Mouse (Mus musculus) brain, adult 2 months (tissue): ENCODE data around the gene Med16.
"Not testable (repeated sequence)": the region's sequence is repeated elsewhere in the genome, so short reads cannot be mapped to it uniquely, and the experiment has no call there.

ENCODE experiments used
- DNase-seq: peaks from one replicate; pipeline ENCODE4 v3.0.0; 2011; ENCODE audit warnings: low read depth, low spot score

Med16 gene

DNA sequence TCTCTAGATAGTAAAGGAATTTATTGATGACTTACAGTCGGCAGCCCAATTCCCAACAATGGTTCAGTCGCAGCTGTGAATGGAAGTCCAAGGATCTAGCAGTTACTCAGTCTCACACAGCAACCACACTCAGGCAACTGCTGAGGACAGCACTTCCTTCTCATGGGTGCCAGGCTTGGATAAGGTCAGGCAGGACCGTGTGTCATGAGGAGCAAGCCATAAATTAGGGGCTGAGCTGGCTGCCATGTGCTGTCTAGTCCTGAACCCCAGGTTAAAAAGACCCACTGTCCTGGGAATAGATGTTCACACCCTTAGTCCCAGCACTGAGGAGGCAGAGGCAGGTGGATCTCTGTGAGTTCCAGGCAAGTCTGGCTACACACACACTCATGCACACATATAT lies 23.8 kb downstream of the Med16 start:
- not testable (repeated sequence) for DNase-seq

GRCm38 (mm10) chr10:79884446-79884845 lies 24.3 kb downstream of the Med16 start:
- no peak for DNase-seq

- peak; percentile 94 for DNase-seq
Observed at GRCm38 (mm10) chr10:79883297-79884084, 25.2 kb downstream of the Med16 start.

DNA sequence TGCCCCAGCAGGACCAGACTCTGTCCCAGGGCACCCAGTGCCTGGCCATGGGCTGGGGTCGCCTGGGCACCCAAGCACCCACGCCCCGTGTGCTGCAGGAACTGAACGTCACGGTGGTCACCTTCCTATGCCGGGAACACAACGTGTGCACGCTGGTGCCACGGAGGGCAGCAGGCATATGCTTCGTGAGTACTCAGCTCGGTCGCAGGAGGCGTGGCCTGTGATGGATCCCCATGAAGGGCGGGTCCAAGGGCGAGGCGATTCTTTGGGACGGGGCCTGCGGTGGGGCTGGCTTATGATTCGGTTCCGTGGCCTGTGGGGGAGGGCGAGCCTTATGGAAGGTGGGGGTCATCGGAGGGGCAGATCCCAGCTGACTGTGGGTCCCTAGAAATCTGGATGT lies 26.7 kb downstream of the Med16 start:
- DNase-seq: no peak

DNA sequence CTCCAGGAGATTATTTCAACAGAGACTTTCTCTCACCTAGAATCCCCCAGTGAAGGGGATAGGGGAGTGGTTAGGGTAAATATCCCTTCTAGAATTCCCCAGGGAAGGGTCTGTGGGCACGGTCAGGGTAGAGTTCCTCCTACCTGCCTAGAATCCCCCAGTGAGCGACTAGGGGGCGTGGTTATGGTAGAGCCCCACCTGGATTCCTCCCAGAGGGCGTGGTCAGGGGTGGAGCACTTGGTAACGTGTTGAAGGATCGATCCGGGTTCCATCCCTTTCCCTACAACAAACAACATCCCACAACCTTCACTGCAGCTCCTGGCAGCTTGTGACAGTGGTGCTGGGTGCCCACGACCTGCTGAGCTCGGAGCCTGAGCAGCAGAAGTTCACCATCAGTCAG lies 28.0 kb downstream of the Med16 start:
- peak; percentile 34 for DNase-seq

GRCm38 (mm10) chr10:79879527-79879926 lies 29.2 kb downstream of the Med16 start:
- DNase-seq: no peak

DNA sequence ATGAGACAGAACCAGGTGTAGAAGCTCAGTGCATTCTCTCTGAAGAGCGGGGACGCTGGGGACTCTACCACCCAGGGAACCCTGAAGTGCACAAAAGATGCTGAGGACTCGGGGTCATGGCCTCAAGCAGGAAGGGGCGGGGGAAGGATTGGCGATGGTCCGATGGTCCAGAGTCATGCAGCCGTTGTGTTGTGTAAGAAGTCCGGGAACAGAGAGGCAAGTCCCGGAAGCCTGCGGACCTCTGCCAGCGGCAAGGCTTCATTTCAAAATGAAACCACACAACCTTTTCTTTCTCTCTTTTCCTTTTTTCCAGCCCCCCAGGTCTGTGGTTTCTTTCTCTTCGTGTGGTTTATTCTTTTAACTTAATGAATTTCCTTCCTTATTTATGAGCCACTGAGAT lies 31.0 kb downstream of the Med16 start:
- DNase-seq: no peak

GRCm38 (mm10) chr10:79877174-79877573 lies 31.5 kb downstream of the Med16 start:
- DNase-seq: no peak

- DNase-seq: peak; percentile 68
Observed at GRCm38 (mm10) chr10:79874290-79874862, 34.3 kb downstream of the Med16 start, which contains the start of the genes Prtn3 and Plppr3. TSS of gene Prtn3 (plus strand) at chr10:79874476. TSS of gene Plppr3 (minus strand) at chr10:79874634.

- DNase-seq: peak; percentile 34
Observed at GRCm38 (mm10) chr10:79873715-79874289, 34.9 kb downstream of the Med16 start.

DNA sequence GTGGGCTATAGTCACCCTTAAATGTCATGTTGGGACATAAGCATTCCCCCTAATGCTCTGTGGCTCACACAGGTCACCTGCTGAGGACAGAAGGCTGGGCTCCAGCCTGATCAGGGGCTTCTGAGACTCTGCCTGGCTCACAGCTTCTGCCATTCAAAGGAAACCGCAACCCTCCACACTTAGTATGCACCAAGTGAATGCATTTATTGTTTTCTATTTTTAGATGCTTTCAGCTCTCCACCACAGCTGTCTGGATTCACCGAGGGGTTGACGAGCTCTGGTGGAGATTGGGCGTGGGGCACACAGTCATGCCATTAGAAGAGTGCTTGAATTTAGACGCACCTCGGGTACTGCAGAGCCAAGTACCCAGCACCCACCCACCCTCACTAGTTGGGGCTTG lies 35.4 kb downstream of the Med16 start:
- peak; percentile 34 for DNase-seq

- no peak for DNase-seq
Observed at GRCm38 (mm10) chr10:79872862-79873261, 35.9 kb downstream of the Med16 start.

- peak; percentile 62 for DNase-seq
Observed at GRCm38 (mm10) chr10:79871845-79872244, 36.9 kb downstream of the Med16 start.

- DNase-seq: no peak
Observed at GRCm38 (mm10) chr10:79866601-79867000, 42.1 kb downstream of the Med16 start.

DNA sequence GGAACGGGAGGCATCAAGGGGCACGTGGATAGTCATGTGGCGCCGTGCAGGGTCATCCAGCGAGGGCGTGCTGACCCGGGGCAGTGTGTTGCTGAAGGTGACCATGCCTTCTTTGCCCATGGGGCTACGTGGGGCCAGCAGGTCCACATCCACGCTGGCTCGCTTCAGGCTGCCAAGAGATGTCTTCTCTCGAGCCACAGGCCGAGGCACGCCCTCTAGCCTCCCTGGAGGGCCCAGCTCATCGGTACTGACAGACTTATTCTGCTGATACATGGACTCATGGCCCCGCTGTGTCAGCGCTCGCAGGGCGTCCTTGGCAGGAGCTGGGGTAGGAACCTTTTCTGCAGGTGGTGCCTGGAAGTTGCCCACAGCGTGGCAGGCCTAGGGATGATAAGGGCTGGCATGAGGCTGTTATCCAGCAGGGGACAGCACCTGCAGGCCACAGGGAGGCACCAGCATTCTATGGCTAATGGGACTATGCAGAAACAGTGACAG lies 42.9 kb downstream of the Med16 start:
- peak; percentile 60 for DNase-seq

DNA sequence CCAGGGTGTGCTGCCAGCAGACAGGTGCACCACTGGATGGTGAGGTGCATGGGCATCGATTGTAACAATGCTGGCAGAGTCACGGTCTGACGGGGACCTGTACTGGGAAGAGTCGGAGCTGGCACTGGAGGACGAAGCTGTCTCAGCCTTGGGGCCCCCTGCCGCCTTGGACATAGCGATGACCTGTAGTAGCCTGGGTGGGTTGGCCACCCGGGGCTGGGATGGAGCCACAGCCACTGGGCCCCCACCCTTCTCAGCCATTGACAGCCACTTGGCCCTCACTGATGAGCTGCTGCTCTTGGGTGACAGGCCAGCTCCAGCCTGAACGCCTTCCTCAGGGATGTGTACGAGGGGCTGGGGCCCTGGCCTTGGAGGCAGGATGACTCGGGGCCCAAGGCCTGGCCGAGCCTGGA lies 43.5 kb downstream of the Med16 start:
- no peak for DNase-seq

DNA sequence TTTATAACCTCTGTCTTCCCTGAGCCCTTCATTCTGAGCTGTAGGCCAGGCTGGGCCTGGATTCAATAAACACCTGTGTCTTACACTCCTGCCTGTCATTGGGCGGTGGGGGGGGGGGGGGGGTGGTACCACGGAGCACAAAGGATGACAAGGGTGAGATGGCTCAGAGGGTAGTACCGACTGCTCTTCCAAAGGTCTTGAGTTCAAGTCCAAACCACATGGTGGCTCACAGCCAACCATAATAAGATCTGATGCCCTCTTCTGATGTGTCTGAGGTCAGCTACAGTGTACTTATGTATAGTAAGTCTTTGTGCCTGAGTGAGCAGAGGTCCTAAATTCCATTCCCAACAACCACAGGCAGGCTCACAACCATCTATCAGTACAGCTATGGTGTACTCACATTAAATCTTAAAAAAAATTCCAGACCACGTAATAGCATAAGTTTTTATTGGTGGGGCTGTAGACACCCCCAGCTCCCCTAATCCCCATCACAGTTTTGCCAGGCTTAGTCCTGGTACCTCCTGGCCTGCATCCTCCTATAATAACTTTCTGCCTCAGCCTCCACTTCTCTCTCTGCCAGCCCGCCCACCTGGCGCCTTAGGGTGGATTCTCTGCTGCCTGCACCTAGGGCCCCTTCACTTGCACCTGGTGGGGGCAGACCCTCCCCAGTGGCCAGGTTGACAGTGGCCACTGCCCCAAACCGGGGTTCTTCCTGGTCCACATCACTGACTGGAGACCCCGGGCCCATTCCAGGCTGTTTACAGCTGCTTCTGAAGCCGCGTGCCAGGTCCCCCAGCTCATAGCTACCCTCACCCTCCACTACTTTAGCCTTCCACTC lies 44.2 kb downstream of the Med16 start:
- DNase-seq: peak; percentile 35

- DNase-seq: no peak
Observed at GRCm38 (mm10) chr10:79862925-79863324, 45.8 kb downstream of the Med16 start.

DNA sequence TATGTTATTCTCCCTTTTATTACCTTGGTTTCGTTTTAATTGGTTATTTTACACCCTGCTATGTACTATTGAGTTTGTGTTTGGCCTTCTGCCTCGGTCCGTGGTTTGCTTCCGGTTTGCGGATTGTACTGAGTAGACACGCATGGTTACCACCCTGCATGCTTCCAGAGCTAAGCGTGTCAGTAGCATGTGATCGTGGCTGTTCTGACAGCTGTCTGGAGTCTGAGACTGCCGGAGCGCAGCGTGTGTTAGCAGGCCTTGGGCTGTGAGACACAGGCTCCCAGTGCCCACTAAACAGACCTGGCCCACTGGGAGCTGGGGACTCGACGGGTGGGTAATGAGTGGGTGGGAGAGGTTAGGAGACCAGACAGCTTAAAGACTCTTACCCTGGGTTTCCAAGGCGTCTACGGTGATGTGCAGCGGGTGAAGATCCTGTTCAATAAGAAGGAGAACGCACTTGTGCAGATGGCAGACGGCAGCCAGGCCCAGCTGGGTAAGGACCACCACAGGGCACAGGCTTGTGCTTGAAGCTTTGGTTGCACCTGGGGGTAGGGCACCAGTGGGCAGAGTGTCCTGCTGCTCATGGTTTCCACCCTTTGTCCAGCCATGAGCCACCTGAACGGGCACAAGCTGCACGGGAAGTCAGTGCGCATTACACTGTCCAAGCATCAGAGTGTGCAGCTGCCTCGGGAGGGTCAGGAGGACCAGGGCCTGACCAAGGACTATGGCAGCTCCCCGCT lies 46.5 kb downstream of the Med16 start:
- no peak for DNase-seq

DNA sequence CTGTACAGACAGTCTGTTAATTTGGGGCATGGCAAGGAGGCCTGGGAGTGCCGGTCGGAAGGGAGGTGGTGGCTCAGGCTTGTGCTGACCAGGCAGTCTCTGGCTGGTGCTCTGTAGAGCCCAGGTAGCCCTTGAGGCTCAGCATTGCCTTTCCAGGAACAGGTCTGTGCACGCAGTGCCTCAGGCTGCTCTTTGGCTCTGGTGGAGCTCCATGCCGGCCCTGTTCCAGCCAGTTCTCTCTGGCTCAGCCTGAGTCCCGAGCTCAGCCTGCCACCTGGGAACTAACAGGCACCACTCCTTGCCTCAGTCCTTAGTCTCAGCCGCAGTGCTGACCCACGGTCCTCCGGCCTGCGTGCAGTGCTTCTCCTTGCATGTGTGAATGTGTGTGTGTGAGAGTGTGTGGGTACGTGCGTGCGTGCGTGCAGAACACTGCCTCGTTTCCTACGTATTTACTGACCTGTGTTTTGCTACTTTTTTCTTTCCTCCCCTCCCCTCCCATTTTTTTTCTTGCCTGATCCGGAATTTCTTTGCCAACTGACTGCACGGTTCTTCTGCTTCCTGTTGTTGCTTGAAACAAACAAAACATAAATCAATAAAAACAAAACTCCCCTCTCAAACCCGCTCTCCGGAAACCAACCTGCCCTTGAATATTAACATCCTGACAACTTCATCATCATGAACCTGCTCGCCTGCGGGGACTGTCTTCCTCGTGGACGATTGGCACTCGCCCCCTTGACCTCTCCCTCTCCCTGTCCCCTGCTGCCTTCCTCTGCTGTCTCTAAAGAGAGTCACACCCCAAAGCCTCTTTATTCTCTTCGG lies 47.3 kb downstream of the Med16 start:
- peak; percentile 86 for DNase-seq
